Mouse (Mus musculus) induced T-regulatory cell, adult 2 months (primary cell): ENCODE measurements around the gene Ptgds.

Experiments used
- DNase-seq: peaks from one replicate; pipeline ENCODE4 v3.0.0-alpha.2; 2012; ENCODE audit warnings: low read depth

Gene Ptgds

DNA sequence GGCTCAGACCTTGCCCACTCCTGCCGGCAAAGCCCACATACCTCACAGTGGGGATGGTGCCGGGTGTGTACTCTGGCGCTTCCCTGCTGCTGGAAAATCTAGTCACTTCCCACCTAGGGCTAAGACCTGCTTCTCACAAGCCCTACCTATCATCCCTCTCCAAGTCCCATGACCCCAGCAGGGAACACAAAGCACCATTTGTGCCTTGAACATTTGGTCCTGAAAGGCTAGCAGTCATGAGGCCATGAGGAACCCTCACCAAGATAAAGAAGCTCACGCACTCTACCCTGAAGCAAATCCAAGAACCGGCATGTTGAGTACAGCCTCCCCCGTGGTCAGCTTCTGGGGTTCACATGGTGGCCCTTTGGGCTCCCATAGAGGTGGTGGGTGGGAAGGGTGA lies at the start of gene Ptgds:
Ptgds (minus strand) TSS at position 78 of the 400 bp plus-strand sequence.
- DNase-seq: no peak

DNA sequence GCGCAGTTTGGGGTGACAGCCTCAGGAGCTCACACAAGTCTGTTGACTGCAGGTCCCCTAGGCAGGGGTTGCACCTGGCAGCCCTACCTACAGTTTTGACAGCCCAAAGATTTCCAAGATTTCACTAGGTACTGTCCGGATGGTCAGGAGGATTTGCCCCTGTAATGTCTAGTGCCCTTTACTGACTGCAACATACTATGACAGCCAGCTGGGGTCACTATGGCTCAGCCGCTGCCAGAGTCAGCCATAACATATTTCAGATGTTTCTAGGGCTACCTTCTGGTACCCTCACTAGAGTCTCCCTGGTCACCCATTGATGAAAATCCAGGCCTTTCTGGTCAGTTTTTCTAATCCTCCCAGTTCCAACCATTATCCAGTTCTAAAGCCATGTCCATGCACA lies 40.1 kb upstream of the Ptgds start:
- peak; percentile 52 for DNase-seq

DNA sequence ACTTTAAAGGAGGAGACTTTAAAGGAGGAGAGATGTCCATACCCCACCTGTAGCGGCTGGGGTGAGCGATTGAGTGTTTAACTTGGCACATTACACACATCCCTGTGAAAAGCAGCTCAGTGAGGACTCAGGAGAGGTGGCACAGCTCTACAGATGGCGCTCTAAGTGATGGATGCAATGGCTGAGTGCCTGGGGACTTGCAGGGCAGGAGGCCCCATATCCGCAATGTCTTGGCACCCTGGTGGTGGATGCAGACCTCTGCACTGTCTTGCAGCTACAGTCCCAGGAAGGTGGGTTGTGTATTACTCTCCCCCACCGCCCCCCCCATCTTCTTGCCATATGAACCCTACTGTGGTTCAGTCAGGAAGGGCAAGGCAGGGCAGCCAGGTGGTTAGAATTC lies 37.1 kb upstream of the Ptgds start:
- DNase-seq: peak; percentile 55

DNA sequence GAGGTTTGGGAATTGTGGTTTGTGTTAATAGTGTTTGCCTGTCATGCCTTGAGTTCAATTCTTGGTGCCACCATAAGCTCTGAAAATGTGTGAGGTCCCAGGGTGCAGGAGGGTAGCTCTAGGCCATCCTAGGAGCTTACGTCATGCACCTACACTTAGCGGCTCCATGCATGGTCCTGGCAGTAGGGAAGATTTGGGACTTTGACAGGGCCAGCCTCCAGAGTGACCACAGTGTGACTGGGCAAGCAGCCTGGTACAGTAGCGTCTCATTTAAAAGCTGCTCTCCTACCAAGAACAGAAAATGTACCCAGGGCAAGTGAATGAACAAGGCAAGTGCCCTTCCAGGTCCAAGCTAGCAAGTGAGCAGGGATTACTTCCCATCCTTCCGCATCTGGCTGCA lies 36.0 kb upstream of the Ptgds start:
- no peak for DNase-seq

DNA sequence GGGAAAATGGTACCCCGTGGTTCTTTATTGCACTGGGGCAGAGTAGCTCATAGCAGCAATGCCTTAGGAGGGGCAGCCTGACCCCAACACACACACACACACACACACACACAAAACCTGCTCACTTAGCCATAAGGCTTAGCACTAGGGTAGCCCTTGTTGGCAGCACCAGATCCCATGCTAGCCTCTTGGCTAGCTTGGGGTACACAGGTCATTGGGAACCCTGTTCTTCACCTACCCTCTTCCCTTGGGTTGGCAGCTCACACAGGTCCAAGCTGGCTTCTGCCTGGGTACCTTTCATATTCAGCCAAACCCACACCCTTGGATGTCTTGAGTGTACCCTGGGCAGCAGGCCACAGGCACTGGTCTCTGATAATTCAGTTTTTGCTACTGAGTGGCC lies 35.2 kb upstream of the Ptgds start:
- DNase-seq: no peak

DNA sequence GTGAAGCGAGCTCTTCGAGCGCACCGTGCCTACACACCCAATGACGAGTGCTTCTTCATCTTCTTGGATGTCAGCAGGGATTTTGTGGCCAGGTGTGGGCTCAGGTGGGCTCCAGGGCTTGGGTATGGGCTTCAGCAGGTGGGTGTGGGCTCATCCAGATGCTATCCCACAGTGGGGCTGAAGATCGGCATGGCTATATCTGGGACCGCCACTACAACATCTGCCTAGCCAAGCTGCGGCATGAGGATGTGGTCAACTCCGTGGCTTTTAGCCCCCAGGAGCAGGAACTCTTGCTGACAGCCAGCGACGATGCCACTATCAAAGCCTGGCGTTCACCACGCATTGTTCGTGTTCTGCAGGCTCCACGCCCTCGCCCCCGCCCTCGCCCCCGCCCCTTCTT lies 34.7 kb upstream of the Ptgds start:
- no peak for DNase-seq

DNA sequence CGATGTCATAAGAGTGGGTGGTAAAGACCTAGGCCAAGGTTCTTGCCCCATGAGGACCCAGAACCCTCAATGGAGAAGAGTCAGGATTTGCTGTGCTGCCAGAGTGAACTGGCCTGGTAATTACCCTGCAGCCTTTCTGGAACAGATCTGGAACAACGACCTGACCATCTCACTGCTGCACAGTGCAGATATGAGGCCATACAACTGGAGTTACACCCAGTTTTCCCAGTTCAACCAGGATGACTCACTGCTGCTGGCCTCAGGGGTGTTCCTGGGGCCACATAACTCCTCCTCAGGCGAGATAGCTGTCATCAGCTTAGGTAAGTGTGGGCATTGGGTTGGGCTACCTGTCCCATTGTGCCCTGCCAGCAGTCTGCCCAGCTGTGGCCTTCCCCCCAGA lies 32.9 kb upstream of the Ptgds start:
- DNase-seq: no peak

DNA sequence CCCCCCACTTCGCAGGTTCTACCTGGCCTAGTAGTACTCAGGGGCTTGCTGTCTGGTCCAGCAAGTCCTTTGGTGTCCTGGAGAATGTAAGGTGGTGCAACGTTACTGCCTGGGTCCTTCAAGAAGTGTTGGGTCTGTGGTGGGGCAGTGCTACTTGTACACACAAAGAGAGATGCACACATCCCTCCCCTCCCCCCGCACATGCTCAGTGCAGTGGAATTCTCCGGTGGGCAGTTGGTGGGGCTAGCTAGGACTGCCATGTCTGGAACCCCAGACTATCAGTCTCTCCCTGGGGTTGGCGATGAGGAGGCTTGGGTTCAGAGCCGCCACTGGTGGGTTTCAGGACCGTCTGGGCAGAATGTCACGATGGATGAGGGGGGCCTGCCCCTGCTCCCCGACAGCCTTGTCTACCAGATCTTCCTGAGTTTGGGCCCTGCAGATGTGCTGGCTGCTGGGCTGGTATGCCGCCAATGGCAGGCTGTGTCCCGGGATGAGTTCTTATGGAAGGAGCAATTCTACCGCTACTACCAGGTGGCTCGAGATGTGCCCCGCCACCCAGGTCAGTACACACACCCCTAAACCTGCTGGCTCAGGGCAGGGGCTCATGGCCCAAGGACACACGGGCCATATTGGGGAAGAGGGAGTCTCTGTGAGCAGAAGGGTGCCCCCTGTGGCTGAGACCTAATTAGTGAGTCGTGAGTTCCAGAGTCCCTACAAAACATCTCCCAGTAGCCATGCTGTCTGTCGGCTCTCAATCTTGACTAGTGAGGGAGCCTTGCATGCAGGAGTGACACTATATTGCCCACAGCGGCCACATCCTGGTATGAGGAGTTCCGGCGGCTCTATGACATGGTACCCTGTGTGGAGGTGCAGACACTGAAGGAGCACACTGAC lies 32.0 kb upstream of the Ptgds start, which contains the start of gene C8g:
C8g (minus strand) TSS at position 127 of the 894 bp plus-strand sequence.
- no peak for DNase-seq

DNA sequence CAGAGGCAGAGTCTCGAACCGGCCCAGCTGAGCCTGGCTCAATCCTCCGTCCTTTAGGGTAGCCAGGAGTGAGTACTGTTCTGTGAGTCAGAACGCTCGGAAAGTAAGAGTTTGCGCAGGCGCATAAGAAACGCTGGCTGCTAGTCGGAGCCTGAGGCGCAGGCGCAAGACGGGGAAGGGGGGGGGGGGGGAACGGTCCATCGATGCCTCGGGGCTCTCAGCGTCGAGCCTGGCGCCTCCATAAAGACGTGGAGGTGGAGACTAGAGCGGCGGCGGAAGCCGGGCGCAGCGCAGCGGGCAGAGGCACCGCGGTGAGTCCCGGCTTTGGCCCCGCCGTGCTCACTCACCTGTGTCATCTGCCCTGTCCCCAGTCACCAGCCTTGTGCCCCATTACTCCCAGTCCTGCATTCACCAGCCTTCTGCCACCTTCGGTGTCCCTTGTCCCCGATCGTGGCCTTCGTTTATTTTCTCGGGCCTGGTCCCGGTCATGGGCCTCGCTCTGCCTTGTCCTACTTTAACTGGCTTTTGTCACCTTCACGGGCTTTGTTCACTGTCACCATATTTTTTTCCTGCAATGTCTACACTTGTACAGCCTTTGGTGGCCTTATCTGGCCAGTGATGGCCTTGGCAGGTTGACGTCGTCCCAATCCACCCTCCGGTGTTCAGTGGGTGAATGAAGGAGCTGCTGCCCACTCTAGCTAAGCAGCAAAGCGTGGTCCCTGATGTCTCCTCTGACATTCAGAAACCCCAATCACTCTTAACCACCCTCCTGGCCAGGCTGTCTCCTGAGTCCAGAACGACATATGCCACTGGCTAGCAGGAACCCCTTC lies 30.9 kb upstream of the Ptgds start, which contains the start of gene Fbxw5:
Fbxw5 (plus strand) TSS at position 175 of the 830 bp plus-strand sequence.
- DNase-seq: peak; percentile 97

DNA sequence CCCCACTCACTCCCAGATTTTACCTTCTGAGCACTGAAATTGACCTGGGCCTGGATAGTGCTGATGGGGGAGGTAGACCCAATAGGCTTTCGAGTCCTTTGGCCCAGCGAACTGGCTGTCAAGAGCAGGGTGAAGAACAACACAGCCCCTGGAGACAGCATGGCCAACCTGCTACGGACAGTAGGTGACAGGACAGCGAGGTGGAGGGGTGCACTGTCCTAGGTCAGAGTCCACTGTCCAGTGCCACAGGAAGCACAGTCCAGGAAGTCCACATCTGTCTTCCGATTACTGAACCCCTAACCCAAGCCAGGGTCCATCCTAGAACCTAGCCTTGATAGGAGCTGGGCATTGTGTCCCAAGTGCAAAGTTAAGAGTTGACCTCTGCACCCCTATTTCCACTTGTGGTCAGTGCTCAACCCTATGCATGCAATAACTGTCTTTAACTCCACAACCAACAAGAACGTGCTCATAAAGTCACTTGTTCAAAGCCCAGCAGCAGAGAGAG lies 30.3 kb upstream of the Ptgds start:
- DNase-seq: no peak

DNA sequence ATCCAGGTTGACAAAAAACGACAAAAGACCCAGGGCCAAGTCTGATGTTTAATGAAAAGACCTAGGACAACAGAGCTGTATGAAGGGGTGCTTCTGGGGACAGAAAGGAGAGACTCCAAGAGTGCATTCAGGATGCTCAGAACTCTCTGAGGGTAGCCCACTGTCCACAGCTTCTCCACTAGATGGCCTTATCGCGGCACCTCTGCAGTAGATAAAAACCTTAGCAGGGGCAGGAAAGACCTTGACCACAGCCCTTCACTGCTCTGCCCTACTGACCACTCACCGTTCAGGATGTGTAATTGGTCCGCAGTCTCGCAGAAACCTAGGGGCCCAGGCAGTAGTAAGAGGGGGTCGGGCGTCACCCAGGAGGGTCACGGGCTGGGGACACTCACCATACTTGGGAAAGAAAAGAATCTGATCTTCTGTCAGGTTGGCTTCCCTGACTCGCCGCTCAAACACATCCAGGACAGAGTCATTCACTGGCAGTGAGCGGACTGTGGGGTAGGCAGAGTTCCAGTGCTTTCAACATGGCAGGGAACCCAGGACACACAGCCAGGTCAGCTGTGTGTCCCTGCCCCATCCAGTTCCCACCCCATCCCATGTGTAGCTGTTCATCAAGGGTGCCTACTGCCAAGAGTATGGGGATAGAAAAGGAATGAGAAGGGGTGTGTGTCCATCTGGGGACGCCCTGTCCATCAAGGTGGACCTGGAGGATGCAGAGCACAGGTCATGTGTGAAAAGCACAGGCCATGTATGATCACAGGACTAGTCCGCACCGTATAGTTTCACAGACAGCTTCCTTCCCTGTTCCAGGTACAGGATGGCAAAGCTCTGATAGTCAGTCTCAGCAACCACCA lies 29.0 kb upstream of the Ptgds start:
- DNase-seq: no peak

DNA sequence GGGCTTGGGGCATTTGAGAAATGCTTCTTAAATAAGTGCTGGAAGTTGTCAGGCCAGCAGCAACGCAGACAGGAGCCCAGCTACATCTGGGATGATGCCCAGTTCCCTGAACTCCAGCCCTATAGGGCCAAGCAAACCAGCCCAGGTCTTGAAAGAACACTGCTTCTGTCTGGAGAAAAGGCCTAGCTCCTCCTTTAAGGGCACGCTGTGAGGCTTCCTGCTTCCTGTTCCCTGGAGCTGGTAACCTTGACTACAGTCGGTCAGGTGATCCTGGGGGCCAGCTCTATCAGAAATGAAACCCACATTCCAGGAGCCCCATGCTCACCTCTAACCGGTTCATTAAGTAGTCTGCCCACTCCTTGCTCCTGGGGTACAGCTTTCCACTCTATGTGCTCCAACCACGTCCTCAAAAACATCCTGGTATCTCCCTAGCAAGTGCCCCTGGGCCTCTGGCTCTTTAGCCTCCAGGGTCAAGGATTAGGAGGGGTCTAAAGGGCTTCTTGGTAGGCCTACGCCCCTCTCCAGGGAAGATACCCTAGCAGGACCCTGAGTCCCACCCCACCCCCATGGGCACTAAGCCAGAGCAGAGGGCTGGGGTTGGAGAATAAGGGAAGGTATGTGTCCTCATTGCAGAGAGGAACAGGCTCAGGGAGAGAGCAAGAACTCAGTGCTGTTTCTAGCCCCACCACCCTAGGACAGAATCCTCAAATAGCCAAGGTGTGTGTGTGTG lies 28.2 kb upstream of the Ptgds start:
- DNase-seq: peak; percentile 44

DNA sequence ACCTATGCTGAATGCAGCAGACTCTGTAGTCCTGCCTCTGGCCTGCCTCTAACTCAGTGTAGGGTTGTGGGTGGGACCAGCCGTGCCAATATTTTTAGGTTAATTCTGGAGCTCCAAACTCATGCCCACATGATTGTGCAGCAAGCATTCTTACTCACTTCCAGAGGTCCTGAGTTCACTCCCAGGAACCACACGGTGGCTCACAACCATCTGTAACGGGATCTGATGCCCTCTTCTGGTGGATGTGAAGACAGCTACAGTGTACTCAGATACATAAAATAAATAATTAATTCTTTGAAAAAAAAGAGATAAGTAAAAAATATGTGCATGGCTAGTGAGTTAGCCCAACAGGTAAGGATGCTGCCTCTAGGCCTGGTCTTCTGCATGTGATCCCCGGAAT lies 26.6 kb upstream of the Ptgds start:
- DNase-seq: peak; percentile 66

DNA sequence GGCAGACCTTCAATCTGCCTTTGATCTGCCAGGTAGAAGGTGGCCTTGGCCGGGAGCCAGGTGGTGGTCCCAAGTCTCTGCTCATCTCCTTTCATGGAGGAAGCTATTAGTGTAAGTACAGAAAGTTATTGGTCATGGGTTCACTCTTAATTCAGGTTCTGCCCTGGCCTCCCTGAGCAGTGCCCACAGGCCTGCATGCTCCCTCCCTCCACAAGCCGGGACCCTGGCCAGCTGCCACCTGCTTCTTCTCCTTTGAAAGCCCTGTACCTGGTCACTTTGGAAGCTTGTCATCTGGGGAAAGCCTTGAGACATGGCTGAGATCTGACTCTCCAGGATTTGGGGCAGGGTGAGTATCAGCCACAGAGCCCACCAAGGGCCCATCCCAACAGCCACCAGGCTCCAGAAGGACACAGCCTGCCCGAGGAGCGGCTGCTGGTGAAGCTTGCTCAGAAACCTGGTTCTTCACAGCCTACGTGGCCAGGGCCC lies 23.7 kb upstream of the Ptgds start, which contains the start of gene Lcn12:
Lcn12 (minus strand) TSS at position 436 of the 486 bp plus-strand sequence.
- DNase-seq: no peak

DNA sequence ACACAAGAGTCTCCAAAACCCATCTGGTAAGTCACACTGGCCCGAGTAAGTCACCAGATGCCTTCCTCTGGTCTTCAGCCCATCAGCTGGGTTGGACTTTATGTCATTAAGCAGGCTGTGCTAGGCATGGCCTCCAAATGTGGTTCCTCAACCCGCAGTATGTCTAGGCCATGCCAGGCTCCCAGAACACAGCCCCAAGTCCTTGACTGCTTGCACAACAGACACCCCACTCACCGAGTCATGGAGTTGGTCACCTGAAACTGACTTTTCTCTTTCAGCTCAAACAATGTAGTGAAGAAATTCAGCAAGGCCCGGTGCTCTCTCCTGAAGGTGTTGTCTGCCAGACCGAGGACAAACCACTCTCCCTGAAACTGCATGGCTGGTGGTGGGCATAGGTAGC lies 23.1 kb upstream of the Ptgds start:
- no peak for DNase-seq

DNA sequence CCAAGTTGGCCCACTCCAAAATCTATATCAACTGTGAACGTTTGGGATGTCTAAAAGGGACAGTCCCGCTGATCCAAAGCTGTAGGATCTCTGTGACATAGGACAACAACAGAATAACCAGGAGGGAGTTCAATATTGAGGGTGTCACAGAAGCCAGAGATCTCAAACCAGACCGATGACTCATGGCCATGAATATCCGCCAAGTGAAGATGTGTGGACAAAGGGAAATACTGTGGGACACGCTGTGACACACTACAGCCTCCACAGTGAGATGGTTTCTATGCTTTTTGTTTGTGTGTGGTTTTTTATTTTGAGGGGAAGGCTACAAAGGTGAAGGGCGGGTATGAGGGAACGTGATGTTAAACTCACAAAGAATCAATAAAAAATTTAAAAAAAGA lies 18.8 kb upstream of the Ptgds start:
- no peak for DNase-seq

DNA sequence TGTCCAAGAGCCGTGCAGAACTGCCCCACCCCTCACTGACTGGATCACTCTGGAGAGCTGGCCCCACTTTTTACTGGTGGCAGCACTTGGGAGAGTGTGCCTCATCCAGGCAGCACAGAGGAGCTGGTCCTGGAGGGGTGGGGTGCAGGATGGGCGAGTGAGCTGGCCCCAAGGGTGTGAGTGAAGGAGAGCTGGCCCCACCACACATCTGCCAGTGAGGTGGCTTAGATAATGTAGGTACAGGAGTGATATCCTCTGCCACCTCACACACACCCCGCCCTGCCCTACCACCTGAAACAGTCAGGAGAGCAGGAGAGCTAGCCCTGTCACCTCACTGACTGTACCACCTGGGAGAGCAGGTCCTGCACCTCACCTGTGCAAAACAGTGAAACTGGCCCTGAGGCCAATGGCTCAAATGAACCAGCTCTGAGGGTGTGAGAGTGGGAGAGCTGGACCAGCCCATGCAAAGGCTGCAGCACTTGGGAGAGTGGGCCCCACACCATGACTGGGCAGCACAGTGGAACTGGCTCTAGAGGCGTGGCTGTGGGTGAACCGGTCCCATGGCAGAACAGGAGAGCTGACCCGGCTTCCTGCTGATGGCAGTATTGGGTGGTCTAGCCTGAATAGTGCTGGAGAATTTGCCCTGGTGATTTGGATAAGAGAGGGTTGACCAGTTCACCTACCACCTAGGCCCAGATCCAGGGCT lies 18.3 kb upstream of the Ptgds start:
- no peak for DNase-seq

DNA sequence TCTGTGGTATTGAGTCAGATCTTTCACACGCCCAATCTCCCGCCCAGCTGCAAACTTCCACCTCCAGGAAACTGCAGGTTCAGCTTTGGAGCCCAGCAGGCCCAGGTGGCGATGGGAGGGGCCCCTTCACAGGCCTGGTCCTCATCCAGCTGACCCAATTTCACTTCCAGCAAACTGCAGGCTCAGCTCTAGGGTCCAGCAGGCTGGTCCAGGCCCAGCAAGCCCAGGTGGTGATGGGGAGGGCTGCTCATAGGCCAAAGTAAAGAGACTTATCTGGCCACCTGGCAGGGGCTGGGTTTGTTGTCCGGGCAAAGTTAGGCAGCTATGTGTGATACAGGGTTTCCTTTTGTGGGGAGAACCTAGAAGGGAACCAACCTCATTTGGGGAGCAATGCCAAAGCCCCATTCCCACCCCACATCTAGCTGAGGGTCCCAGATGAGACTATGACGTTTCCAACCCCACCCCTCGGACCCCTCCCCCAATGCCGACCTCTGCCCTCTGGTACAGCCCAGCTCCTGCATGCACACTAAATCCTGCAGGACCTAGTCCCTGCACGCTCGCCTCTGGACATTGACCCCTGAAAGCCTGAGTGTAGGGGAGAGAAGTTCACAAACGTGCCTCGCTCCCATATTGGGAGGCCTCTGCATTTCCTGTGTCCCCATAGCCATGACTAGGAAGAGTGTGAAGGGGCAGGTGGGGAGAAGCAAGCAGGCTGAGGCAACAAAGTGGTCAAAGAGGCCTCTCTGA lies 15.2 kb upstream of the Ptgds start:
- no peak for DNase-seq

DNA sequence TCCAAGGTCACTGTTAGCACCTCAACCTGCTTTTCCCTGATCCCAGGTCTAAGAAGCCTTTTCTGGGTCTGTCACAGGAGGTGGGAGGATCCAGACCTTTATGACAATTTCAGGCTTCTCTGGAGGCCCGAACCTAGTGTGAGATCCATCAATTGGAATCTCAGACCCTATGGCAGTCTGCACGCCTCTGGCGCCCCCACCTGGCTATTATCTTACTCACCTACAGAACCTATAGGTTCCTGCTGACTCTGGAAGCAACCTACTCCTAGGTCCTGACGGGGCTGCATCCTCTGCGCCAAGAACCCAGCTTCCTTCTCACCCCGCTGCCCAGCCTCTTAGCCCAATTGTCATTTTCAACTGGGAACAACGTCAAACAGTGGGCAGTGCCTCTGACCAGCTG lies 13.1 kb upstream of the Ptgds start:
- peak; percentile 89 for DNase-seq
